Mouse (Mus musculus) cerebellum, adult 2 months (tissue): ENCODE data around the gene Gm17067. TPM values are rescaled to one million over a fixed set of nuclear protein-coding genes. Genes with fewer than 3 reads are reported as not detected.
"Not testable (repeated sequence)": the region's sequence is repeated elsewhere in the genome, so short reads cannot be mapped to it uniquely, and the experiment has no call there.

Source experiments
- DNase-seq, 2 experiments: peaks; one replicate each; pipeline ENCODE4 v3.0.0; 2021
- H3K27ac ChIP-seq: fragments of 200-500 bp; 2 replicates; pipeline ENCODE4 v1.5.1; 2012; ENCODE audit warnings: low read length, control low read depth, inconsistent platforms; ENCODE audit not compliant: insufficient read depth
- H3K27me3 ChIP-seq: fragments of 200-500 bp; 2 replicates; pipeline ENCODE4 v1.6.1; 2012; ENCODE audit warnings: inconsistent platforms, mild to moderate bottlenecking, low read length, moderate library complexity; ENCODE audit not compliant: control insufficient read depth, insufficient read depth
- H3K4me1 ChIP-seq: fragments of 200-500 bp; 2 replicates; pipeline ENCODE4 v1.6.1; 2011; ENCODE audit warnings: low read length; ENCODE audit not compliant: control insufficient read depth, insufficient read depth
- H3K4me3 ChIP-seq: fragments of 200-500 bp; replicated peaks from 2 replicates; pipeline ENCODE3; 2011; ENCODE audit warnings: mild to moderate bottlenecking, low read depth, low read length, control low read depth; ENCODE audit not compliant: insufficient read depth
- CTCF ChIP-seq: fragments of 200-500 bp; IDR thresholded peaks from 2 replicates; pipeline ENCODE4 v1.5.1; 2011; ENCODE audit warnings: low read depth, mild to moderate bottlenecking, control low read depth, low read length, moderate library complexity, borderline replicate concordance; ENCODE audit not compliant: insufficient read depth
- POLR2A ChIP-seq: fragments of 200-500 bp; IDR thresholded peaks from 2 replicates; pipeline ENCODE4 v1.6.1; 2011; ENCODE audit warnings: low read length, control low read depth, borderline replicate concordance; ENCODE audit not compliant: insufficient read depth
- WGBS: fragments of 180-500 bp; shearing (Covaris S2); methylation state at CpG from one replicate; pipeline ENCODE4 v1.1.7; 2018; 5-methylcytosine and 5-hydroxymethylcytosine counted together
- polyA plus RNA-seq: library from polyadenylated mRNA; depleted of rRNA; stranded (reverse); fragments of >200 nt; gene quantifications from 2 replicates; pipeline ENCODE4 v1.2.3, GENCODE M21; 2012; rRNA removed

The Gm17067 gene
- polyA plus RNA-seq, result not detected in 2 replicates

DNA sequence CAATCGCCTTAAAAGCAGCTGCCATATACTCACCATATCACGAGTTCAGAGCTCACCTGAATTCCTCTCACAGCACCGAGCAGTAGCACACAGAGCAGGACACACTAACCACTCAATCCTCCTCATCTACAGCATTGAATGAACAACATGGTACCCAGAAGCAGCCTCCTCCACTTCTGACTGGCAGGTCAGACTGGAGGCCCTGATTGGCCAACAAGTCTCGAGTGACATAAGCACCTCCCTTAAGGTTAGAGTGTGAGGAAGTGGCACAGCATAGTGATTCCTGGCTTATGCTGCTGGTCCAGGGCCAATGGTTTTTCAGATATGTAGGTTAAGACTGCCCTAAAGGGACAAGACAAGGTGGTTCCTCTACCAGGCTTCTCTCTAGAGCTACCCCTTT lies at the start of gene Gm17067:
TSS of gene Gm17067 (minus strand) at position 101 of the 400 bp plus-strand sequence.
- not testable (repeated sequence) for H3K4me3 ChIP-seq, H3K27ac ChIP-seq, H3K27me3 ChIP-seq, DNase-seq, H3K4me1 ChIP-seq
- 85% methylated on average over 4 of the region's 4 CpGs for WGBS

GRCm38 (mm10) chr7:42749836-42750235 lies 23.0 kb upstream of the Gm17067 start:
- H3K4me1 ChIP-seq, result no peaks in the 10 kb centered on the region
- WGBS, result 59% methylated on average over 20 of the region's 20 CpGs
- no peak for TF ChIP-seq CTCF
- TF ChIP-seq POLR2A, result no peak
- H3K27me3 ChIP-seq, result no peaks in the 10 kb centered on the region
- H3K27ac ChIP-seq, result no peak overlapping the region
- H3K4me3 ChIP-seq, result no peak overlapping the region
- no peak for DNase-seq

- 82% methylated on average over 10 of the region's 10 CpGs for WGBS
- Histone ChIP-seq H3K27me3 (no peaks in the 10 kb centered on the region), H3K4me3 (no peak overlapping the region), H3K4me1 (no peaks in the 10 kb centered on the region), H3K27ac (no peak overlapping the region)
- TF ChIP-seq CTCF (no peak), POLR2A (no peak)
- no peak for DNase-seq
These were observed 11.9 kb upstream of the Gm17067 start for GRCm38 (mm10) chr7:42738536-42739210.

DNA sequence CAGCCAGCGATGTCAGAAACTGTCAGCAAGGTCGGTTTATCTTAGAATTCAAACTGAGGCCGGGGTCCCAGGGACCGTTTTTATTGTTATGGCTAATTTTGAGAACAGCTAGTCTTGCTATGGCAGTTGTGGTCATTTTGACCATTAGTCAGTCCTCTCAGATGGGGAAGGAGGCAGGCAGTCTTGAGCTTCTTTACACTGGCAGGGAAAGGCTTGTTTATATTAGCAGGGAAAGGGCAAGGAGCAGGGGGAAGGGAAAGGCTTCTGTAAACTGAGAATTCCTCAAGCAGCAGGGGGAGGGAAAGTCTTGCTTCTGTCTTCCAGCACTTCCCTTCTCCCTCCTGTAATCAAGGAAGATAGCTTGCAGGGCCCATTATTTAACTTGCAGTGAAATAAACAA lies 33.6 kb downstream of the Gm17067 start:
- not testable (repeated sequence) for H3K27me3 ChIP-seq, H3K4me1 ChIP-seq, H3K27ac ChIP-seq
- H3K4me3 ChIP-seq, result peak overlapping the region; percentile 91
- WGBS, result 2% methylated on average over 4 of the region's 4 CpGs
- peak in 1 of 2 experiments; percentile 25 for DNase-seq

- Histone ChIP-seq H3K27ac (peak within 1 kb of the TSS; percentile 62; the same call in 1 of the 2 replicates), H3K4me3 (peak within 1 kb of the TSS; percentile 91)
- 1% methylated on average over 23 of the region's 23 CpGs for WGBS
- not testable (repeated sequence) for H3K27me3 ChIP-seq, H3K4me1 ChIP-seq
- peak; percentile 52; the same call in 1 of the 2 replicates for TF ChIP-seq POLR2A
- DNase-seq, result peak; percentile 85 to 89
These were observed 34.3 kb downstream of the Gm17067 start, which contains the start of gene Zfp975 for GRCm38 (mm10) chr7:42692362-42693158. Gene Zfp975, minus strand, starts transcription at chr7:42692742.

- H3K27ac ChIP-seq, DNase-seq, H3K4me3 ChIP-seq, H3K4me1 ChIP-seq, H3K27me3 ChIP-seq: not testable (repeated sequence)
- WGBS, result 94% methylated on average over 6 of the region's 6 CpGs
These were observed 46.7 kb downstream of the Gm17067 start for GRCm38 (mm10) chr7:42680081-42680480.

- not testable (repeated sequence) for H3K27ac ChIP-seq, DNase-seq, H3K27me3 ChIP-seq, H3K4me3 ChIP-seq, H3K4me1 ChIP-seq
These were observed 47.2 kb downstream of the Gm17067 start for GRCm38 (mm10) chr7:42679646-42680045.

DNA sequence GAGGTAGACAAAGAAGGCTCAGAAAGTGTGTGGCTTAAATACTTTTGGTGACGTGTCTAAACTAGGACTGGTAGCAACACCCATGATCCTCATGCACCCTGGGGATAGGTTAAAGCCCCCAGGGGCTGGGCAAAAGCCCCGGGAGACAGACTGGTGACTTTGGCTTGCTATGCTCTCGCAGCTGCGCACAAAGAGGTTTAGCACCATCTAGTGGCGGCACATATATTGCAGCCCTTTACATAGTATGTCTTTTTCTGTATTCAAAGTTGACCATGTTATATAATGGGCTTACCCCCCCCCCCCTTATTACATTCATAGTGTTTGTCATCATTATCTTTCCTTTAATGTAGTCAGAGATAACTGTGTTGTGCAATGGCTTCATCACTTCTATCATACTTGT lies 66.7 kb downstream of the Gm17067 start:
- not testable (repeated sequence) for H3K27me3 ChIP-seq, H3K4me1 ChIP-seq, H3K27ac ChIP-seq, DNase-seq, H3K4me3 ChIP-seq
- WGBS, result 73% methylated on average over 5 of the region's 5 CpGs

Other genes with a start within 250 kb of the Gm17067 start
- 4.6 and 5.2 TPM in 2 replicates for gene Zfp141, start 221.3 kb downstream of the Gm17067 start, polyA plus RNA-seq
- gene Gm21028, start 148.4 kb downstream of the Gm17067 start, polyA plus RNA-seq, result not detected in 2 replicates
- gene Zfp977, start 134.5 kb downstream of the Gm17067 start, polyA plus RNA-seq, result 0.49 and 0.57 TPM in 2 replicates
- gene Zfp976, start 84.4 kb downstream of the Gm17067 start, polyA plus RNA-seq, result 1.2 TPM in 2 replicates
- 3.7 and 3.9 TPM in 2 replicates for gene Zfp975, start 34.3 kb downstream of the Gm17067 start, polyA plus RNA-seq
- not detected in 2 replicates for gene Vmn2r62, start 66.5 kb upstream of the Gm17067 start, polyA plus RNA-seq
- gene Gm2381, start 140.2 kb upstream of the Gm17067 start, polyA plus RNA-seq, result not detected in 2 replicates
- not detected in 2 replicates for gene Vmn2r63, start 206.8 kb upstream of the Gm17067 start, polyA plus RNA-seq